Mouse (Mus musculus) cerebellum, adult 2 months (tissue): ENCODE results near the gene Armc12. TPM values are rescaled to one million over a fixed set of nuclear protein-coding genes. Genes with fewer than 3 reads are reported as not detected.

Experiments used
- DNase-seq, 2 experiments: peaks; one replicate each; pipeline ENCODE4 v3.0.0; 2021
- H3K27ac ChIP-seq: fragments of 200-500 bp; 2 replicates; pipeline ENCODE4 v1.5.1; 2012; ENCODE audit warnings: low read length, control low read depth, inconsistent platforms; ENCODE audit not compliant: insufficient read depth
- H3K27me3 ChIP-seq: fragments of 200-500 bp; 2 replicates; pipeline ENCODE4 v1.6.1; 2012; ENCODE audit warnings: inconsistent platforms, mild to moderate bottlenecking, low read length, moderate library complexity; ENCODE audit not compliant: control insufficient read depth, insufficient read depth
- H3K4me1 ChIP-seq: fragments of 200-500 bp; 2 replicates; pipeline ENCODE4 v1.6.1; 2011; ENCODE audit warnings: low read length; ENCODE audit not compliant: control insufficient read depth, insufficient read depth
- H3K4me3 ChIP-seq: fragments of 200-500 bp; replicated peaks from 2 replicates; pipeline ENCODE3; 2011; ENCODE audit warnings: mild to moderate bottlenecking, low read depth, low read length, control low read depth; ENCODE audit not compliant: insufficient read depth
- CTCF ChIP-seq: fragments of 200-500 bp; IDR thresholded peaks from 2 replicates; pipeline ENCODE4 v1.5.1; 2011; ENCODE audit warnings: low read depth, mild to moderate bottlenecking, control low read depth, low read length, moderate library complexity, borderline replicate concordance; ENCODE audit not compliant: insufficient read depth
- POLR2A ChIP-seq: fragments of 200-500 bp; IDR thresholded peaks from 2 replicates; pipeline ENCODE4 v1.6.1; 2011; ENCODE audit warnings: low read length, control low read depth, borderline replicate concordance; ENCODE audit not compliant: insufficient read depth
- WGBS: fragments of 180-500 bp; shearing (Covaris S2); methylation state at CpG from one replicate; pipeline ENCODE4 v1.1.7; 2018; 5-methylcytosine and 5-hydroxymethylcytosine counted together
- polyA plus RNA-seq: library from polyadenylated mRNA; depleted of rRNA; stranded (reverse); fragments of >200 nt; gene quantifications from 2 replicates; pipeline ENCODE4 v1.2.3, GENCODE M21; 2012

The Armc12 gene
- polyA plus RNA-seq, 1 experiment, result not detected

DNA sequence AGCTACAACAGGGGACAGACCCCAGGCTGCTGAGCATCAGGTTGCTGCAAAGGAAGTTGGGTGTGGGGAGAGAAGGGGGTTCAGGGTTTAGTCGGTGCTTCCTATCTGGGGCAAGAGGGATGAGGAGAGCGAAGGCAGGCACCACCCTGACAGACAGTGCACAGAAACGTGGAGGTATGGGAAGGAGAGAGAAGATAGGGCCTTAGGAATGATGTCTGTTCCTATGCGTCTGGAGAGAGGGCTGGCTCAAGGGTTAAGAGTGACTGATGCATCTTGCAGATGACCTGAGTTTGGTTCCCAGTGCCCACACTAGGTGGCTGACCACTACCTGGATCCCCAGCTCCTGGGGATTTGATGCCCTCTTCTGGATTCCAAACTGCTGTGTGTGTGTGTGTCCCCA is 13.7 kb upstream of the Armc12 start:
- H3K4me3 ChIP-seq, result no peak overlapping the region

GRCm38 (mm10) chr17:28517441-28517955 is 13.1 kb upstream of the Armc12 start, which contains the start of gene Fkbp5:
TSS of gene Fkbp5 (minus strand) at chr17:28517527.
- DNase-seq, result peak in 1 of 2 experiments; percentile 51

More for the DNA sequence above, 13.7 kb upstream of the Armc12 start:
- Histone ChIP-seq H3K4me1 (peaks cover under 1% of the 10 kb centered on the region; the same call in 1 of the 2 replicates), H3K27me3 (no peaks in the 10 kb centered on the region), H3K27ac (no peak overlapping the region; the same call in 1 of the 2 replicates)
- WGBS, result 81% methylated on average over 4 of the region's 4 CpGs
- TF ChIP-seq POLR2A (no peak), CTCF (no peak)
- no peak for DNase-seq

DNA sequence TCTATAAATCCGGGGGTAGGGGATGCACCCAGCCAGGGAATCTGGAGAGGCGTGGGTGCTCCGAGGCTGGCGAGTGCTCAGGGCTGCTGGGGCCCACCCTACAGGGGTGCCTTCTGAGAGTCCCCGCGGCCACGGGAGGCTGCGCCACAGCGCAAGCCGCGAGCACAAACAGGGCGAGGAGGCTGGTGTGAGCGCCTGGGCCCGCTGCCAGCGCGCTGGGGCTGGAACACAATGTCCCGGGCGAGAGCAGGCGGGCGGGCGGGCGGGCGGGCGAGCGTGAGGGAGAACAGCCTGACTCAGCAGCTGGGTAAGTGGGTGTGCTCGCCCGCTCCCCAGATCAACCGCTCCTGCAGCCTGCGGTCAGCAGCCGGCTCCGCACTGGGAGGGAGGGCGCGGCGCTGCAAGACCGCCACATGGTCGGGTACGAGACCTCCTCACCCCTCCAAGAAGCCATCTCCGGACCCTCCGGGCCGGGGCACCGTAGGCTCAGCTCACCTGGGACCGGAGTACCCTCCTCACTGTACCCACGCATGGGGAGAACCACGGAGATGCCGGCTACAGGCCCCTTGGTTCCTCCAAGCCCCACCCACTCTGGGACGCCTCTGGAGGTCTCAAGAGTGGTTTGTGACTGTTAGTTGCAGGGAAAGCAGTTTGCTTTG is 12.5 kb upstream of the Armc12 start:
- TF ChIP-seq CTCF (no peak), POLR2A (no peak)
- DNase-seq, result peak; percentile 83 to 84
- WGBS, result 2% methylated on average over 44 of the region's 46 CpGs

More at GRCm38 (mm10) chr17:28517441-28517955, 13.1 kb upstream of the Armc12 start, which contains the start of gene Fkbp5:
- TF ChIP-seq CTCF (no peak), POLR2A (no peak)
- Histone ChIP-seq H3K27me3 (no peaks in the 10 kb centered on the region), H3K4me1 (peaks cover 3% of the 10 kb centered on the region; the same call in 1 of the 2 replicates), H3K4me3 (peak within 1 kb of the TSS; percentile 61), H3K27ac (peak within 1 kb of the TSS; percentile 14; the same call in 1 of the 2 replicates)
- WGBS, result 4% methylated on average over 16 of the region's 16 CpGs

GRCm38 (mm10) chr17:28518615-28519071 is 12.0 kb upstream of the Armc12 start:
- peak overlapping the region; percentile 42 for H3K4me3 ChIP-seq
- TF ChIP-seq POLR2A (no peak), CTCF (no peak)
- no peak for DNase-seq
- no peak overlapping the region for H3K27ac ChIP-seq
- no peaks in the 10 kb centered on the region for H3K27me3 ChIP-seq
- peaks cover 3% of the 10 kb centered on the region; the same call in 1 of the 2 replicates for H3K4me1 ChIP-seq
- 42% methylated on average over 8 of the region's 8 CpGs for WGBS

More for the DNA sequence above, 12.5 kb upstream of the Armc12 start:
- peak overlapping the region; percentile 14; the same call in 1 of the 2 replicates for H3K27ac ChIP-seq
- H3K4me1 ChIP-seq, result peaks cover 3% of the 10 kb centered on the region; the same call in 1 of the 2 replicates
- no peaks in the 10 kb centered on the region for H3K27me3 ChIP-seq
- peak overlapping the region; percentile 61 for H3K4me3 ChIP-seq

GRCm38 (mm10) chr17:28519827-28520226 is 10.8 kb upstream of the Armc12 start:
- TF ChIP-seq POLR2A (no peak), CTCF (peak; percentile 19; the same call in 1 of the 2 replicates)
- H3K4me3 ChIP-seq, result no peak overlapping the region
- DNase-seq, result no peak
- 95% methylated on average over 3 of the region's 3 CpGs for WGBS
- H3K27ac ChIP-seq, result no peak overlapping the region
- no peaks in the 10 kb centered on the region for H3K27me3 ChIP-seq
- peaks cover 3% of the 10 kb centered on the region; the same call in 1 of the 2 replicates for H3K4me1 ChIP-seq

DNA sequence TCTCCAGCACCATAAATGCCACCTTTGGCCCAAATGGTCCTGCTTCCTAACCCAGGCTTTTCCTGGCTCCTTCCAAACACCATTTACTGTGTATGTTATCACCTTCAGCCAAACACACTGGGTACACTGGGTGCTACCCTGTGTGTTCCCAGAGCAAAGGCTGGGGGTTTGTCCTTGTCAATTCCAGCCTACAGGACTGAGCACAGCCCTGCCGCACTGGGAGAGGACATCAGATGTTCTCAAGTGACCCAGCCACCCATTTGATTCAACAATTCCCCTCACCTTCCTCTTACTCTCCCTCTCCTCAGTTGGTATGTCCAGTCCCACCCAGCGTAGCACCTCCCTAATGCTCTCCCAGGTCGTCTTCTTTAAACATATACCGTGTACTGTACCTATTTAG is 10.0 kb upstream of the Armc12 start:
- no peak overlapping the region for H3K27ac ChIP-seq
- TF ChIP-seq POLR2A, result no peak
- no peak for TF ChIP-seq CTCF
- peaks cover 3% of the 10 kb centered on the region; the same call in 1 of the 2 replicates for H3K4me1 ChIP-seq
- no peak for DNase-seq
- WGBS, result 93% methylated on average over 4 of the region's 4 CpGs
- no peaks in the 10 kb centered on the region for H3K27me3 ChIP-seq
- no peak overlapping the region for H3K4me3 ChIP-seq

- no peak for TF ChIP-seq CTCF
- no peak for TF ChIP-seq POLR2A
- 75% methylated on average over 5 of the region's 5 CpGs for WGBS
- no peaks in the 10 kb centered on the region for H3K27me3 ChIP-seq
- DNase-seq, result no peak
- H3K4me1 ChIP-seq, result peaks cover 3% of the 10 kb centered on the region; the same call in 1 of the 2 replicates
- no peak overlapping the region for H3K27ac ChIP-seq
- no peak overlapping the region for H3K4me3 ChIP-seq
Observed at GRCm38 (mm10) chr17:28521071-28521726, 9.4 kb upstream of the Armc12 start.
